Mouse (Mus musculus): ENCODE data around the gene Gstm2.
"Not testable (repeated sequence)": the region's sequence is repeated elsewhere in the genome, so short reads cannot be mapped to it uniquely, and the experiment has no call there.

Gstm2 gene

DNA sequence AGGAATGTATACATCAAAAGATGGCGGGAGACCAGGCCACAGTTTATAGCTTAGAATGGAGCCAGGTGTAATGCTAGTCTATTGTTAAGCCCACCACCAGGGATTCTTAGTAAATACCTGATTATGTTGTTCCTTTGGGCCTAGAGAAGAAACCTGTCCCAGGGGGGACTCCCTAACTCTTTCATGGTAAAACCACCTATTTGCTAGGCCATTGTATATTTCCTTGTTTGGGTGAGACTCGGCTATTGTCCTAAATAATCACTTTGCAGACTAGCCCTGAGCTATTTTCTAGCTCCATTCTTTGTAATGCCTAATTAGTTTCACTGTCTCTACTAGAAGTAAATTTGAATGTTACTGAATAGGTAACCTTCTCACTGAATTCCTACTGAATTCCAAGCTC, 9.7 kb upstream of the Gstm2 start:
- not testable (repeated sequence) for DNase-seq

DNA sequence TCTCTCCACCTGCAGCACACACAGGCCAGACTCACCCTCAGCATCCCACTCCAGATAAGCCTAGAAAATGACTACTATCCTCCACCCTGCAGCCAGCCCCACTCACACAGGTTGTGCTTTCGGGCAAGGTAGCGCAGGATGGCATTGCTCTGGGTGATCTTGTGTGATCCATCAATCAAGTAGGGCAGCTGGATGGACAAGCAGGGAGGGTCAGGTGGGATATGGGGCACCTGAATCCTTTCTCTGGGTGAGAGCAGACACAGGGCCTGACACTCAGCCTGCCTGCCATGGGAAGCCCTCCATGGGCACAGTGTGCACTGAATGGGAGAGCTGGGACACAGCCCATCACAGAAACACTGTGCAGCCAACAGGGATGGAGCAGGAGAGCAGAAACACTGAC, 1.1 kb downstream of the Gstm2 start:
- DNase-seq = not testable (repeated sequence)

DNA sequence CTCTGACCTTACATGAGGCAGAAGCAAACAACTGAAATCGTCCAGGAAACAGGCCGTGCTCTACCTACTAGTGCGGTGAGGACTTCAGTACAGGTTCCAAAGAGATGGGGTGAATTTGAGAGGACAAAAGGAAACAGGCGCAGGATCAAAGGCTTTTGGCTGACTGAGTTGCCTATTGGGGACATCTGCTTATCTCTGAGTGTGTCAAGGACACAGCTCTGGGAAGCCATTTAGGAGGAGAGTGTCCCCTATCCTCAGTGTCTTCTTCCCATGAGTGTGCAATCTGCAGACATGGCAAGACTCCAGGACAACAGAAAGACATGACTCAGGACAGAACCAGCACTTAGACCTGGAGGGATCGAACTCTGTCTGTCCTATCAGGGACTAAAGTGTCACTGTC, 1.8 kb downstream of the Gstm2 start:
- no peak for DNase-seq

DNA sequence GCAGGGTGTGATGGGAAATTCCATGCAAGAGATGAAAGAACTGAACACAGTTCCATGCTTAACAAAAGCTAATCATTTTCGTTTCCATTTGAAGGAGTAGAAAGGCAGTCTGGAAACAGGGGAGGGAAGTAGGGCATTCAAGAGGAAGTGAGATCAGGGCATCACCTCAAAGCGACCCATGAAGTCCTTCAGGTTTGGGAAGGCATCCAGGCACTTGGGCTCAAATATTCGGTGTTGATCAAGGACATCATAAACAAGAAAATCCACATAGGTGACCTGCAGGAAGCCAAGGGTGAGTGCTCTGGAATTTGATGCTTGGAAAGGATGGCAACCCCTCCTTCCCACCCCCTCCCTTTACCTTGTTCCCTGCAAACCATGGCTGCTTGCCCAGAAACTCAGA, 2.5 kb downstream of the Gstm2 start:
- no peak for DNase-seq

DNA sequence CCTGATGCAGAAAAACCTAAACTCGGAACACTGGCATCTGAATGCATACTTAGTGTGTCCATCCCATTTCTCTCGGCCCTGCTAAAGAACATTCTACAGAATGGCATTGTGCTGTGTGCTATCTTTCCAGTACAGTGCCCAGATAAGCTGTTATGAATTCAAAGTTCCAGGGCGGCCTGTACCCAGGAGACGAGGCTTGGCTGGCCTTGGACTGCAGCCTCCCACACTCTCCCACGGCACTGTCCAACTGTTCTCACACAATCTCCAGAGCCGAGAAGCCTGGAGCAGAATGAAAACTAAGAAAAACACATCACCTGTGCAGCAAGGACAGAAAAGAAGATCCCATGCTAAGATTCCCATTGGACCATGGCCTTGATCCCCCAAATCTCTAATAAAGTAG, 3.5 kb downstream of the Gstm2 start:
- no peak for DNase-seq

DNA sequence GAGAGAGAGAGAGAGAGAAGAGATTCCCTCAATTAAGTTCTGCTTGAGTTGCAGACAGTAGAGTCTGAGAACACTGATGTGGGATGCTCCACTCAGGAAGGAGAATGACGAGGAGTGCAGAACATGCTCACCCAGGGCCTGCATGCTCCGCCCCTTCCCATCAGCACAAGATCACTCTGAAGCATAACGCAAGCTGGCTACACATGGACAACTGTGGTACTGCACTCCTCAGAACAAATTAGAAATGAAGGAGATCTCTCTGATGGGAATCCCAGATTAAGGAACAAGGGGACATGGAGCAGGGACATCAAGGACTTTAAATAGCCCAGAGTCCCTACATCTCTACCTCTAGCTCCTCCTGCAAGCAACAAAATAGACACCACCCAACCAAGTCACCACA, 5.0 kb downstream of the Gstm2 start:
- DNase-seq = no peak

DNA sequence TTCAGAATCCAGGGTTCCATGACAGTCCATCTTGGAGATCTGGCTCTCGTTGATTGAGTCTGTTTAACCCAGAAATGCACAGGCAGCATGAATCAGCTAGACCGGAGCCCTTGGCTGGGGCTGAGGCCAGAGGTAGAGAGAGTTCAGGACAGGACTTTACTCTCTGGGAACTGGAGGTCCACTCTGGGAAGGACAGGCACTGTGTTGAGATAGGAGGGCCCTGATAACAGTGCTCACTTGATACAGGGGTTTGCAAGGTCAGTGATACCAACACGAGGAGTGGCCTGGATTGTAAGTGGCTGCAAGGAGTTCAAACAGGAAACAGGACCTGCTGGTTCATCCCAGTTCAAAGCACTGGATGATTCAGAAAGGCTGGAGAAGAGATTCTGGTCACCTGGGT, 8.6 kb downstream of the Gstm2 start:
- DNase-seq = no peak

DNA sequence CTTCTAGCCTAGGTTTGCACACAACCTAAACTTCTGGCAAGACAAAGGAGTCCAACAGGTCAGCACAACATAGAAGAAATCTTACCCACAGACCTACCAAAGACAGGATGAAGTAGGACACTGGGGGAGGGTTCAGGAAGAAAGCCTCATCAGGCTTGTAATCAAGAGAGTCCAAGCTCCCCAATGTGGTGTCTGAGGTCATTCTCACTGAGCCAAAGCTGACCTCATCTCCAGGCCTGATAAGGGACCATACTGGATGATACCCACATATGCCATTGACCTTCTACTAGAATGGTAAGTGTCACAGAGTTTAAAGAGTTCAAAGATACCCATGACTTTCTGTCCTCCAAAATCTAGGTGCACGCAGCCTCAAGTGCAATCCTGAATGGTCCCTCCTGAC, 12.0 kb downstream of the Gstm2 start:
- DNase-seq = no peak

DNA sequence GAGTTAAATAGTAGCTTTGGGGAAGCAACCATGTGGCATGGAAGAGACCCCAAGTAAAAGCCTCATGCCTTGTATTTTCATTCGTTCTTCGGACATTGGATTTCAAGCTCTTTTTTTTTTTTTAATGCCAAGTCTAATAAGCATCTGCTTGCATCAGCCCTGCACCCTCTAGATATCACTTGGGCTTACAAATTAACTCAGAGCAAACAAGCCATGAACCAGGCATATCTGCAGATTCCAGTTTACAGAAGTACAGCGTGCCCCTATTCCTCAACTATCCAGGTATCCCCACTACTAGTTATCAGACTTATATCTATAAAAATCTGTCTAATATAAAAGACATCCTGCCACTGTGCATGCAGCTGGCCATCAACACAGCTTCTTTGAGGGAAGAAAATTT, 14.2 kb downstream of the Gstm2 start:
- no peak for DNase-seq

DNA sequence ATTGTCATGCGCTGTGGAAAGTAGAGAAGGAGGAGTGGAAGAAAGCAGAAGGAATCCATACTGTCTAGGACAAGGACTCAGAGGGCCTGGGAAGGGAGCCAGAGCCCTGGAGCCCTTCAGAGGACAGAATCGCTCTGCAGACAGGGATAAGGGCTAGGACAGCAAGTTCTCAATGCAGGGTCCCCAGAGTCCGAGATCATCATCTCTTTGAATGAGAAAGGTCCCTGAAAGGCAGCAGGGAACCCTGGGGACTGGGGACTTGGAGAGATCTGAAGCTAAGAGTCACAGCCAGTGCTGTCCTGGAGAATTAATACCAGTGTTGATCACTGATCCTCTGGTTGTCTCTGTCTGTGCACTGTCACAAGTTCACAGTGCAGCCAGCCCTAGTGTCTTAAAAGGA, 15.2 kb downstream of the Gstm2 start:
- not testable (repeated sequence) for DNase-seq

DNA sequence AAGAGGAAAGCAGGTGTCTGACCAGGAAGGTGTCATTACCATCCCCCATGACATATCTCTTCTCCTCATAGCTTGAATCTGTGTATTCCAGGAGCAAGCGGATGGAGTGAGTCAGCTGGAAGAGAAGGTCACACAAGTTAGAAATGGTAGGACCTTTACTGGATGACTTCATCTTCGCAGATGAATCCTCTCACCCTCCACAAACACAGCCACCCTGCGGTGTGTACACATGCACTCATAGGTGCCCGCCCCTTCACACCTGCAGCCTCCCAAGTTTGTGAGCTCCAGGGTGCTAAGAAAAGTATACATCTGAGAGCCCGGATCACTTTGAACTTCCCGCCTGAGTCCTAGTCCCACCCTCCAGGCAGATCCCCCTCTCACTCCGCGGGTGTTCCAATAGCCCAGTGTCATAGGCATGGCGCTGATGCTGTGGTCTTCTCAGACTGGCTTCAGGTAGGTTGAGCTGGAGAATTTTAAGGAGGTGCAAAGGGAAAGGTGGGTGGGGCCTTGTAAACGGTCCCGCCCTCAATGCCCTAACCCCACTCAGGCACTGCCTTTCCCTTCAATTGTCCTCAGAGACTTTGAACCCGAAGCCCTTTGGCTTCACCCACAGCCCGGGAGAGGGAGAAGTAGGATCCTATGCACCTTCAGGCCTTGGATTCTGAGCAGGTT, 17.4 kb downstream of the Gstm2 start, which contains the start of gene Gstm3:
Gene Gstm3 (minus strand): TSS at position 560 of the 672 bp plus-strand sequence.
- DNase-seq = no peak

DNA sequence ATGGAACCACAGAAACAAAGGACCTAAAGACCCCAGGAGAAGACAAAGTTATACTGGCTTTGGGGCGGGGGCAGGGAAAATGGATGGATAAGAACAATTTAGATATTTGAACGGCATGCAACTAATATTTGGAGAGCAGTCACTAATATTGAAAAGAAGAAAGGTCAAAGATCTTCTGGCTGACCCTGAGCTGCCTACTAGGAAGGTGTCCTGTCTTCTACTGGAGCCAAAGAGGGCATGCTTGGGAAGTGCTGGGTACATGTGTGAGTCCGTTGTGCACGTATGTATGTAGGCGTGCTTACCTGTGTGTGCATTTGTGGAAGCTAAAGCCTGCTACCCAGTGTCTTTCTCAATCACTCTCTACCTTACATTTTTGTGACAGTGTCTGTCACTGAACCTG, 19.6 kb downstream of the Gstm2 start:
- no peak for DNase-seq

DNA sequence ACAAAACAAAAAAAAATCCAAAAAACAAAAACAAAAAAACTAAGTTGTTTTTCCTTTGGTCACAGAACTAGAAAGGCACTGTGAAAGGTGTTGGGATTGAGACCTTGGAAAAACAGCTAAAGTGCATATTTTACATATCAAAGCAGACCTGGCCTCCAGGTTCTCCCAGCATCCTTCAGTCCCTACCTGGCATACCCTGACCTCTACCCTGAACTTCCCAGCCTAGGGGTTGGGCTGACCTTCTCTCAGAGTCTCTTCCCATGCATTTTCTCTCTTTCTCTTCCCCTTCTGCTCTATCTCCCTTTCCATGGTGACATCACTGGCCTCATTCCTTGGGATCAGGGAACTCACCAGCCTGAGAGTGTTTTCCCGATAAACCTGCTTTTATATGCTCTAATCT, 20.7 kb downstream of the Gstm2 start:
- DNase-seq = no peak

DNA sequence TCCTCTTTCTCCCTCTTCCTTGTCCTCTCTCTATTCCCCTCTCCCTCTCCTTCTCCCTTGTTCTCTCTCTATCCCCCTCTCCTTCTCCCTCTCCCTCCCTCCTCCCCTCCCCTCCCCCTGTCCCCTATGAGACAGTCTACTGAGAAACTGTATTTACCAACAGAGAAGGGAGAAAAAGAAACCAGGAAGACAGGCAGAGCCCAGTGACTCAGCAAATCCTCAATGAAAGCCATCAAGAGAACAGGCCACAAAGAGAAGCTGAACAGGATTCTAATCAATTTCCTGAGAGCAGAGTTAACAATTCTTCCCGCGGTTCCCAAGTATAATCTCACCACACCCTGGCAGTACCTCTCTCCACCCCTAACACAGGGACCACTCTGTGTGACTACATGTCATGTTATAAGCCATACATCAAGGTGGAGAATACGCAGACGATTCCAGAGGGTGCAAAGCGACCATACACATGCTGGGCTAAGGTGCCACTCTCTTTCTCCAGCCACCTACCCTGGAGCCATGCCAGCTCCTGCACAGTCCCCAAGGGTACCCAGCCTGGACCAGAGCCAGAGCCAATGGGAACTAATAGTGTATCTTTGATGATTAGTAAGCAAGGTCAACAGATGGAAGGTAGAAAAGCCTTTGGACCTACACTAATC, 21.5 kb downstream of the Gstm2 start:
- no peak for DNase-seq

DNA sequence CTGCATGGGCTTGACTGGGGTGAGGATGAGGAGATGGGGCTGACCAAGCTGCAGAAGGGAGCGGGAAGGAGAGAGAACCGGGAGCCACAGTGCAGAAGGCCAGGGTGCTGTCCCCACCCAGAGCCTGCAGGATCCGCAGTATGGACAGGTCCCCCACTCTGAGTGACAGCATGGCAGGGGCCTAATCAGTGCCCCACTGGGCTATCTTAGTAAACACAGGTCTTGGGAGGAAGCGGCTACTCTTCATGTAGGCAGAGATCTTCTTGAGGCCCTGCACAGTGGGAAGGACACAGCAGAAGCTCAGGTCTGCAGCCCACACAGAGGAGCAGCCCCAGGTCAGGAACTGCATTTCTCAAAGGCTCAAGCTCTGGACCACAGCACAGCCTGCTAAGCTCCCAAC, 22.2 kb downstream of the Gstm2 start:
- no peak for DNase-seq

DNA sequence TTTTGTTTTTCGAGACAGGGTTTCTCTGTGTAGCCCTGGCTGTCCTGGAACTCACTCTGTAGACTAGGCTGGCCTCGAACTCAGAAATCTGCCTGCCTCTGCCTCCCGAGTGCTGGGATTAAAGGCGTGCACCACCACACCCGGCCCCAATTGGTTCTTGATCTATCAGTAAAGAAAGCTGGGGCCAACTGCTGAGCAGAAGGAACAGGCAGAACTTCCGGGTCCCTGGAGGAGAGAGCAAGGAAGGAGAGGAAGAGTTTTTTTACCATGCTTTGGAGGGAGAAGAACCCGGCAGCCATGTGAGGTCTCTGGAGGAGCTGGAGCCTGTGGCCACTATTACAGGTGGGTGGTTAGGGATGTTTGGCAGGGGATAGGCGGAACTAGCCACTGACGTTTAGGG, 31.0 kb downstream of the Gstm2 start:
- DNase-seq = not testable (repeated sequence)

DNA sequence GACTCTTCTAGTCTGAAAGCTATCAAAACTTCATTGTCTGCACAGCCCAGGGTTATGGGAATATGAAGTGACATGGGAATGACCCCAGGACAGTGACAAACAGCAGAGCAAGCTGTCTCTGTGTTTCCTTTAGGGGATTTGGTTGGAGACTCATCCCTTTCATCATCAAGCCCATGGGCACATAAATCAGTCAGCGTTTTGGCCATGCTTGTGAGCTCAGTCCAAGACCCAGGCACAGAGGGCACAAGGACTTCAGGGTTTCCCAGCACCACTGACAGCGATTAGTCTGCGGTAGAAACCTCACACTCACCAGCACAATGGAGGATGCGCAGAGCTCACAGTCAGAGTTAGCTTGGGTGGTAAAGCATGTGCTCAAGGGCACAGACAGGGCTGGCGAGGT, 32.3 kb downstream of the Gstm2 start:
- no peak for DNase-seq

DNA sequence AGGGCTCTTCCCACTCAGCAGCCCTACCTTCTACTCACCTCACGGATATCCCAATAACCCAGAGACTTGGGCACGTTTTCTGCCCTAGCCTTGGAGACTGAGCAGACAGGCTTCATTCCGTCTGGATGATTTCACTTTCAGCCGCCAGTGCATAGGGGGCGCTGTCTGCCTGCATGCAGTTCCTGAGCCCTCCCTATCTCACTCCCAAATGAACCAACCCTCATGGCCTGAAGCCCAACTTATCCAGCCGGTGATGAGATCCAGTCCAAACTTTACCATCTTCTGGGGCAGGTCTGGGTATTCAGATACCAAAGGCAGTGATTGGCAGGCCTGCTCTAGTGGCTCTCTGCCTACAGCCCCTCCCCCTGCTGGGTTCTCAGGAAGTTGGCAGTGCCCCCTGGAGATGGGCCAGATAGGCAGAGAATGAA, 32.9 kb downstream of the Gstm2 start:
- peak; percentile 36 for DNase-seq

DNA sequence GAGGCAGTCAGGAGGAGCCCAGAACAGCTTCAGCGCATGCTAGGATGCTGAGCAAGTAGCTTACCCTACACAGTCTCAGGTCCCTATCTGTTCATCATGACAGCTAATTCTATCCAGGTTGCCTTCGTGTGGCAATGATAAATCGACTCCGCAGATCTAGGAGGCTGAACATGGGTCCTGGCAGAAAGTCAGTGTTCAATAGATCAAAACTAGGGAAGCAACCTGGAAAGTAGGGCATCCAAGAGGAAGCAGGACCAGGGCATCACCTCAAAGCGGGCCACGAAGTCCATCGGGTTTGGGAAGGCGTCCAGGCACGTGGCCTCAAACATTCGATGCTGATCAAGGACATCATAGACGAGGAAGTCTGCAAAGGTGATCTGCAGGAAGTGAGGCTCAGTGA, 35.7 kb downstream of the Gstm2 start:
- DNase-seq = no peak

DNA sequence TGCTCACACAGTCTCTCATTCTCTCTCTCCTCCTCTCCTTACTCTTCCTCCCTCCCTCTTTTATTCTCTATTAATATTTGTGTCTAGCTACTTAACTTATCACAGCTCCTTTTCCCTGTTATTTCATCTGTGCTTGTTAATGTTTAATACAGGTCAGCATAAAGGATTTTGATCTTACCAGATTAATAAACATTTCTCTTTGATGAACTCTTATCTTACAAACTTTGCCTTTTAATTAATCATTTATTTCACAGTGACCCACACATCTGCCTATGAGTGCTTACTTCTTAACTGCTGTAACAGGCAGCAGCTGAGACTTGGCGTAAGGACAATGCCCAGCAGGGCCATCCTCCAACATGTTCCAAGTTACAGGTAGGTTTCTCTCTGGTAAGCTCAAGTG, 36.8 kb downstream of the Gstm2 start:
- not testable (repeated sequence) for DNase-seq

DNA sequence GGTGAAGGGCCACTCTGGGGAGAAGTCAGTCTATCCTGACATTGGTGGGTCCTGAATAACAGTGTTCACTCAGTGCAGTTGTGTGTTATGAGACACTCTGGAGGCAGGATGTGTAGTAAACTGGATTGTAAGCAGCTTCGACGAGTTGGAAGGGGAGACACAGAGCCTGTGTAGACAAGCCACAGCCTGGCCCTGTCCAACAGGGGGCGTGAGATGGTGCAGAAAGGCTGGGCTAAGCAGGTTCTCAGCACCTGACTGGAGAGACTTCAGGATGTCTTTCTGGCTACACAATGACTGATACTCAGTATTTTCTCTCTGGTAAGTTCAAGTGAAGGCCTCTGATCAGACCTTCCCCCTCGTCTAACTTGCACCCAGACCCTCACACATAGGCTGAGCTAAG, 40.5 kb downstream of the Gstm2 start:
- DNase-seq = peak; percentile 9

DNA sequence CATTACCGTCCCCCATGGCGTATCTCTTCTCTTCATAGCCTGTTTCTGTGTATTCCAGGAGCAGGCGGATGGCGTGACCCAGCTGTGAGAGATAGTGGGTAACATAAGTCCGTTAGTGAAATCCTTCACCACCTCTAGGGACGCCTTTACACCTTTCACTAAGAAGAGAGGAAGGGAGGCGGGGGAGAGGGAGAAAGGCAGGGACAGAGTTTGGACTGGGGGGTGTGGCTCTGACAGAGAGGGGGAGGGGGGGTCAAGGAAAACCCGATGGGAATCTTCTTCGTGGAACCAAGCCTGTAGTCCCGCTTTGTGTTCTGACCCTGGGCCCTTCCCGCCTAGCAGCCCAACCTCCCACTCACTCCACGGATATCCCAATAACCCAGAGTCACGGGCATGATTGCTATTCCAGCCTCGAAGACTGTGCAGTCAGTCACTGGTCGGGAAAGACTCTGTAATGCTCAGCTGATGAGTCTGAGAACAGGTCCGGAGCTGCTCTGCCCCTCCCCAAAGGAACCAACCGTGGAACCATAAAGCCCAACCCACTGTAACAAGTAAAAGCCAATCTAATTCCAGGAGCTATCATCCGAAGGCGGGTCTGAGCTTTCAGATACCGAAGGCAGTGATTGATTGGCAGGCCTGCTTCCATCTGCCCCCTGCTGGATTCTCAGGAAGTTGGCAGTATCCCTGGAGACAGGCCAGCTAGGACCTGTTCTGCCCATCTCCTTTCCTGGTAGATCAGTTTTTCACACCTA, 42.8 kb downstream of the Gstm2 start, which contains the start of gene Gstm6:
Gene Gstm6 (minus strand): TSS at position 511 of the 752 bp plus-strand sequence.
- DNase-seq = no peak

DNA sequence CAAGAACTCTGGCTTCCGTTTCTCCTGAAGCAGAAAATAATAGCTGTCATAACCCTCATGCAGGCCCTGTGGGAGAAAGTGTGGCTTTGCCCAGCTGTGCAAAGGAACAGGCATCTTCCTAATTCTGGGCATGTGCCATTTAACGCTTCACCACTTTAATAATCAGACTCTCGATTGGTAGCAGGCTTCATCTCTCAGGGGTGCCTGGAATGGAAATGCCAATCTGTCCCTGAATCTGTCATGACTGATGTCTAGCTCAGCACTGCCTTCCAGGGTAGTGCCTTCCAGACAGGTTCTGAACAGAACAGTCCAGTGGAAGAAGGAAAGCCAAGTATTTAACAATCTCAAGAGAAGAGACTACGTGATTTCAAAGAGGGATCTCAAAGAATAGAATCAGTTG, 45.0 kb downstream of the Gstm2 start:
- DNase-seq = no peak

DNA sequence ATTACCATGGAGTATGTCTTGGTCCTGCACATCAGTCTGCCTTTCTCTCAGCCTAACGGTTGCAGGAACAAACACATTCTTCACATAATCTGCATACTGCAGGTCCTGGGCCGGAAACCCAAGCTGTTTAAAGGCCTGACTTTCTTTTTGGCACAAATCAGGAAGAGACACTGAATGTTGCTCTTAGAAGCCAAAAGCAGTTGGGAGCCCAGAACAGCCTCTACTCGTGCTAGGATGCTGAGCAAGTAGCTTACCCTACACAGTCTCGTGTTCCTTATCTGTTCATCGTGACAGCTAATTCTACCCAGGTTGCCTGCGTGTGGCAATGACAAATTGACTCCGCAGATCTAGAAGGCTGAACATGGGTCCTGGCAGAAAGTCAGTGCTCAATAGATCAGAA, 45.7 kb downstream of the Gstm2 start:
- no peak for DNase-seq

Data from thymus, postnatal 25 days (tissue).